Mouse (Mus musculus): ENCODE data around the gene Dennd4b. TPM values are rescaled to one million over a fixed set of nuclear protein-coding genes. Genes with fewer than 3 reads are reported as not detected.

Gene Dennd4b
- polyA plus RNA-seq, 1 experiment: 104 TPM

GRCm38 (mm10) chr3:90268190-90268589 lies 3.2 kb downstream of the Dennd4b start:
- TF ChIP-seq GATA1 (IDR thresholded peaks at IDR 0.05; ENCODE audit: low read length): no peak

GRCm38 (mm10) chr3:90268971-90269370 lies 4.0 kb downstream of the Dennd4b start:
- TF ChIP-seq GATA1 (IDR thresholded peaks at IDR 0.05; ENCODE audit: low read length): no peak

DNA sequence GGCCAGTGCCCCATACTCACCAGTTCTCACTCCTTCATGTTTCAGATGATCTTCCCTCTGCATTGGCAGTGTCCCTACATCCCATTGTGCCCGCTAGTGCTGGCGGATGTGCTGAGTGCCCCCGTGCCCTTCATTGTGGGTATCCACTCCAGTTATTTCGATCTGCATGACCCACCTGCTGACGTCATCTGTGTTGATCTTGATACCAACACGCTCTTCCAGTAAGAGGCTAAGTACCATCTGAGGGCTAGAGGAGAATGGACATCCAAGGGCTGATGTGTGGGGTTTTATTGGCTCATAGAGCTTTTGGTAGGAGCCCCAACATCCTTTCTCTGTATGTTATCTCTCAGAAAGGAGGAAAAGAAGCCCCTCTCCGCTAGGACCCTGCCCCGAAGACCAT lies 5.8 kb downstream of the Dennd4b start:
- TF ChIP-seq GATA1 (IDR thresholded peaks at IDR 0.05; ENCODE audit: low read length): no peak

DNA sequence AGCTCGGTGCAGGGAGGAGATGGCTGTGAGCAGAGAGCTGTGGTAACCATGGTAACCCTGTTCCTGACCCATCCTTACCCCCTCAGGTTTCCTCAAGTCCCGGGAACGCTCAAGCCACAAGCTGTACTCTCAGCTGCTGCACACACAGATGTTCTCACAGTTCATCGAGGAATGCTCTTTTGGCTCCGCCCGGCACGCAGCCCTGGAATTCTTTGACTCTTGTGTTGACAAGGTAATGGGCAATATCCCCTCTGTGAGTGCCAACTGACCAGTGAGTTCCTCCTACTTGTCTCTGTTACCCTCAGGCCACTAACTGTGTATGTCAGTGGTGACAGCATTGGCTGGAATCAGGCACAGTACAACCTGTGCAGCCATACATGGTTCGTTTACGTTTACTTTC lies 7.2 kb downstream of the Dennd4b start:
- TF ChIP-seq GATA1 (IDR thresholded peaks at IDR 0.05; ENCODE audit: low read length): no peak

- TF ChIP-seq GATA1 (IDR thresholded peaks at IDR 0.05; ENCODE audit: low read length): no peak
Observed at GRCm38 (mm10) chr3:90273855-90274254, 8.9 kb downstream of the Dennd4b start.

DNA sequence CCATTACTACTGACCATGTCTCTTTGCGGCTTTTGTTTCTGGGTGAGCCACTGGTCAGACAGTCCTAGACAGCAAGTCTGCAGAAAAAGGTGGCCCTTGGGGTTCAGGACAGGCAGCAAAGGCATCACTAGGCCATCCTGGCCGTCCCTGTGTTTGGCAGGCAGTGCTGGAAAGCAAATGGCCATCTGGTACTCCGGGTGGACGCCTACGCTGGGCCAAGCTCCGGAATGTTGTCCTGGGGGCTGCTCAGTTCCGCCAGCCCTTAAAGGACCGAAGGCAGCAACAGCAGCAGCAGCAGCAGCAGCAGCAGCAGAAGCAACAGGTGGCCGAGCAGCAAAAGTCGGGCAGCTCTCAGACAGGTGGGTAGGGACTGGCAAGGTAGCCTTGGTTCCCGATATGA lies 10.3 kb downstream of the Dennd4b start:
- TF ChIP-seq GATA1 (IDR thresholded peaks at IDR 0.05; ENCODE audit: low read length): no peak

DNA sequence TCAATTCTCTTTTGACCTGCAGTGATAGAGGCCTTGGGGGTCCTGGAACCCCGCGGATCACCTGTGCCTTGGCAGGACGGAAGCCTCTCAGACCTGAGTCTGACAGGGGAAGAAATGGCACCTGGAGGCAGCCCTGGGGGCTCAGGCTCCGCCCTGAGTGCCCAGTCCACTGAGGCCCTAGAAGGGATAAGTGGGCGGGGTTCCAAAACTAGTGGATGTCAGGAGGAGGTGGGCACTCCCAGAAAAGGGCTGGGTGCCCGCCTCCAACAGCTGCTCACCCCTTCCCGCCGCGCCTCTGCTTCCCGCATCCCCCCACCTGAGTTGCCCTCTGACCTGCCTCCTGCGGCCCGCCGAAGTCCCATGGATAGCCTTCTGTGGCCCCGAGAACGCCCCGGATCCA lies 11.9 kb downstream of the Dennd4b start:
- TF ChIP-seq GATA1 (IDR thresholded peaks at IDR 0.05; ENCODE audit: low read length): no peak

GRCm38 (mm10) chr3:90277793-90278192 lies 12.8 kb downstream of the Dennd4b start:
- TF ChIP-seq GATA1 (IDR thresholded peaks at IDR 0.05; ENCODE audit: low read length): no peak

DNA sequence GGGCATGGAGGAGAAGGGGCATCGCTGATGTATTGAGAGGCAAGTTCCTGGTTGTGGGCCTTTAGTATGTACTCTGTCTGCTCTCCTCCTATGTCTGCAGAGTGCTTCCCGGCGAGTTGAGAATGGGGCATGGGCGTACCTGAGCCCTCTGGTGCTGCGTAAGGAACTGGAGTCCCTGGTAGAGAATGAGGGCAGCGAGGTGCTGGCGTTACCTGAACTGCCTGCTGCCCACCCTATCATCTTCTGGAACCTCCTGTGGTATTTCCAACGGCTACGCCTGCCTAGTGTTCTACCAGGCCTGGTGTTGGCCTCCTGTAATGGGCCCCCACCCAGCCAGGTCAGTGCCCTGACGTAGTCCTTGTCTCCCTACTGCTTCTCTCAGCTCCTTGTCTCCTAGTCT lies 13.2 kb downstream of the Dennd4b start:
- no peak for TF ChIP-seq GATA1 (IDR thresholded peaks at IDR 0.05; ENCODE audit: low read length)

DNA sequence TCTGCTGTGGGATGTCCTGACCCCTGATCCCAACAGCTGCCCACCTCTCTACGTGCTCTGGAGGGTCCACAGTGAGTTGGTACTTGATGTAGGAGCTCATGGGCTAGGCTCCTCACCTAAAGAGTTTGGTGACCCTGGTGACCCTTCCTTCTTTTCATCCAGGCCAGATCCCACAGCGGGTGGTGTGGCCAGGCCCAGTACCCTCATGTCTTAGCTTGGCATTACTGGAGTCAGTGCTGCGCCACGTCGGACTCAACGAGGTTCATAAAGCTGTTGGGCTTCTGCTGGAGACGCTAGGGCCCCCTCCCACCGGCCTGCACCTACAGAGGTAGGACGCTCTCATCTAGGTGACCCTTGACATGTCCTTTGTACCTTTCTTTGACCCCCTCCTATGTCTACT lies 14.2 kb downstream of the Dennd4b start:
- TF ChIP-seq GATA1 (IDR thresholded peaks at IDR 0.05; ENCODE audit: low read length): no peak

GRCm38 (mm10) chr3:90279743-90280142 lies 14.8 kb downstream of the Dennd4b start:
- TF ChIP-seq GATA1 (IDR thresholded peaks at IDR 0.05; ENCODE audit: low read length): no peak

- no peak for TF ChIP-seq GATA1 (IDR thresholded peaks at IDR 0.05; ENCODE audit: low read length)
Observed at GRCm38 (mm10) chr3:90280708-90281107, 15.7 kb downstream of the Dennd4b start.

- TF ChIP-seq GATA1 (IDR thresholded peaks at IDR 0.05; ENCODE audit: low read length): no peak
Observed at GRCm38 (mm10) chr3:90284150-90284549, 19.2 kb downstream of the Dennd4b start.

- no peak for TF ChIP-seq GATA1 (IDR thresholded peaks at IDR 0.05; ENCODE audit: low read length)
Observed at GRCm38 (mm10) chr3:90290602-90291001, 25.6 kb downstream of the Dennd4b start.

DNA sequence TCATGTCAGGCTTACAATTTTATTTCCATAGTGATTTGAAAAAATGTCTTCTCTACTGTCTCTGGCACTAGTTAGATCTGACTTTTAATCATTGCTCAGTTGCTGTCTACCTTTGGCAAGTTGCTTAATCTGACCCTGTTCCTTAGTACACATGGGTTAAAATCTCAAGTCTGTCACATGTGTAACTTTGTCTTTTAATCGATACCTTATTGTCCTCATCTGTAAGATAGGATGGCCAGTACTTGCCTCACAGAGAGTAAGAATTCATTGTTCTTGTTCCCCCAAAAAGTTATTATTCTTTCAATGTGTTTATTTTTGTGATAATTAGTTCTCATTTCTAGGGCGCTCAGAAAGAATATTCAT lies 27.0 kb downstream of the Dennd4b start:
- no peak for TF ChIP-seq GATA1 (IDR thresholded peaks at IDR 0.05; ENCODE audit: low read length)

DNA sequence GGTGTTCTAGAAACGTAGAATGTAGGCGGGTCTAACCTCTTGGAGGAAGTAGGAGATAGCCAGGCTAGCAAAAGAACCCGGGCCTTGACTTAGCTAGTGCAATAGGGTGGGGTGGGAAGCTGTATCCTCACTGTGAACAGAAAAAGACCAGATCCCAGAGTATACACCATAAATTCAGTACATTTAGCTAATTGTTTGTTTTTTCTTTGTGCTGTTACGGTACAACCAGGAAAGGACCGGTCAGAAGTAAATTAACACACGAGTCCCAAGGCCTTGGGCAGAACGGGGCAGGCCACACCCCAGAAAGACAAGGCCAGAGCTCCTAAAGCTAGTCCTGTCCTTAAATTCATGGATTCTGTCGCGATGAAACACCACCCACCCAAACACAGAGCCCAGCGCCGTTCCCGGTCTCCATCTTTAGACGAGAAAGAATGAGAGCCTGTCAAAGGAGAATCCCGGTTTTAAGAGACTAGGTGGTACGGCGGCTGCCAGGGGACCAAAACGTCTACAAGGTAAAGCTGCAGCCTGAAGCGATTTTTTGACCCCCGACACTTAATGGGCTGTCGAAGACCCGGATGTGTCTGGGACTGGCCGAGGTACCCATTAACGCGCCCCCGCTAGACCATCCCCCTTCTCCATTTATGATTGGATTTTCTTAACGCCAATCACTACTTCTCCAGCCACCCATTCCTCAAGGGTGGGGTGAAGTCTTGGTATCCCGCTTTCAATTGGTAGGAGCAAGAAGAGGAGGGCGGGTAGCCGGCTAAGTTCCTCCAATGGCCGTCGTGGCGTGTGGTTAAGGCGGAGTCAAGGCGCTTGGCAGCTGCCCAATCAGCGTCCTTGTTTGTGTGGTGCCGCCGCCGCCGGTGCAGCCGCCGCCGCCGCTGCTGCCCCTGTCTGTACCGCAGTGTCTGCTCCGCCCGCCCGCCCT lies 27.6 kb downstream of the Dennd4b start, which contains the start of gene Gatad2b:
TSS of gene Gatad2b (plus strand) at position 834 of the 931 bp plus-strand sequence.
- TF ChIP-seq GATA1 (IDR thresholded peaks at IDR 0.05; ENCODE audit: low read length): no peak

GRCm38 (mm10) chr3:90293352-90294063 lies 28.5 kb downstream of the Dennd4b start:
- TF ChIP-seq GATA1 (IDR thresholded peaks at IDR 0.05; ENCODE audit: low read length): no peak

All from G1E-ER4 (cell line).